Mouse (Mus musculus) kidney, adult 8-10 months (tissue): ENCODE measurements at regions not wholly inside any gene's neighbourhood (a gene's known extent, or its start where the extent isn't known, plus 50 kb on each side); places are given as distances from the start of the nearest gene placed in this dataset.
A peak's percentile ranks its signal among the peaks of the same experiment; 100 is the strongest.

Experiments
- DNase-seq, 2 experiments: peaks; one replicate each; pipeline ENCODE4 v3.0.0; 2022

- no peak for DNase-seq
Measured at GRCm38 (mm10) chr7:142593729-142594375, 61.4 kb downstream of the Mrpl23 start.

GRCm38 (mm10) chr7:142595412-142595811 lies 62.9 kb downstream of the Mrpl23 start:
- no peak for DNase-seq

- peak in 1 of 2 experiments; percentile 14 for DNase-seq
Measured at GRCm38 (mm10) chr7:142596211-142596610, 63.7 kb downstream of the Mrpl23 start.

GRCm38 (mm10) chr7:142597961-142598360 lies 65.5 kb downstream of the Mrpl23 start:
- DNase-seq, result no peak

GRCm38 (mm10) chr7:142599942-142600341 lies 66.7 kb downstream of the Igf2 start:
- no peak for DNase-seq

- DNase-seq, result no peak
Measured at GRCm38 (mm10) chr7:142600400-142600799, 66.2 kb downstream of the Igf2 start.
